Mouse (Mus musculus): ENCODE measurements around the gene Hes2.

DNA sequence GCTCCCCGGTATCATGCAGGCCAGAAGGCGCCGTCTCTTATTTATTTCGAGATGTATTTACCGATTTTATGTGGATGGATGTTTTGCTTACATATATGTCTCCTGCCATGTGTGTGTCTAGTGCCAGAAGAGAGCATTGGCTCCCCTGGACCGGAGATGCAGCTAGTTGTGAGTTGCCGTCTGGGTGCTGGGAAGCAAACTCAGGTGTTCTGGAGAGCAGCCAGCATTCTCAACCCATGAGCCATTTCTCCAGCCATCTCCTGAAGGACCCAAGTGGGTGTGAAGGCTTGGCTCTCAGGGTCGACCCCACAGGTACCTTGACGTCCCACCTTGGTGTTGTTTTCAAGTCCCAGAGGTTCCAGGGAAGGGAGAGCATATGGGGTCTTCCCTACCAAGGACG lies 23.5 kb downstream of the Hes2 start:
- no peak for TF ChIP-seq CTCF (IDR thresholded peaks at IDR 0.05; ENCODE audit: control insufficient read depth, insufficient read depth, low read length)
- no peak for TF ChIP-seq POLR2A (IDR thresholded peaks at IDR 0.05; ENCODE audit: borderline replicate concordance, control insufficient read depth, low read depth, low read length)

Data from bone marrow, adult 2 months (tissue).